Mouse (Mus musculus): ENCODE data around the gene Gm6583. TPM values are rescaled to one million over a fixed set of nuclear protein-coding genes. Genes with fewer than 3 reads are reported as not detected.
"Not testable (repeated sequence)": the region's sequence is repeated elsewhere in the genome, so short reads cannot be mapped to it uniquely, and the experiment has no call there.

Gene Gm6583
- polyA plus RNA-seq, 1 experiment from 2014 or later, result 0.05 TPM

GRCm38 (mm10) chr5:112325546-112326445 lies 30.0 kb downstream of the Gm6583 start, which contains the start of gene Tfip11:
Tfip11 (plus strand) TSS chr5:112326358.
- no peaks in the 10 kb centered on the region for H3K27me3 ChIP-seq
- ATAC-seq (peak; percentile 81), DNase-seq (ENCODE audit: low read depth, low spot score) (peak; percentile 80)
- in situ Hi-C loops (cut with MboI; ENCODE audit: low pct_unique_long_range_greater_than_20kb), result no loop called here
- ChIA-PET CTCF (interaction anchor here (1.6 to 1.8 kb wide), 2 partner anchors 17 to 84 kb away, joined by 4 to 5 read pairs; partner anchors contain the start of genes Hps4 and Srrd), POLR2A (interaction anchor here (1.0 to 1.5 kb wide), 2 partner anchors 50 to 85 kb away, joined by 4 to 7 read pairs; no protein-coding TSS in a partner anchor)
- TF ChIP-seq CTCF (IDR thresholded peaks at IDR 0.05), result no peak

DNA sequence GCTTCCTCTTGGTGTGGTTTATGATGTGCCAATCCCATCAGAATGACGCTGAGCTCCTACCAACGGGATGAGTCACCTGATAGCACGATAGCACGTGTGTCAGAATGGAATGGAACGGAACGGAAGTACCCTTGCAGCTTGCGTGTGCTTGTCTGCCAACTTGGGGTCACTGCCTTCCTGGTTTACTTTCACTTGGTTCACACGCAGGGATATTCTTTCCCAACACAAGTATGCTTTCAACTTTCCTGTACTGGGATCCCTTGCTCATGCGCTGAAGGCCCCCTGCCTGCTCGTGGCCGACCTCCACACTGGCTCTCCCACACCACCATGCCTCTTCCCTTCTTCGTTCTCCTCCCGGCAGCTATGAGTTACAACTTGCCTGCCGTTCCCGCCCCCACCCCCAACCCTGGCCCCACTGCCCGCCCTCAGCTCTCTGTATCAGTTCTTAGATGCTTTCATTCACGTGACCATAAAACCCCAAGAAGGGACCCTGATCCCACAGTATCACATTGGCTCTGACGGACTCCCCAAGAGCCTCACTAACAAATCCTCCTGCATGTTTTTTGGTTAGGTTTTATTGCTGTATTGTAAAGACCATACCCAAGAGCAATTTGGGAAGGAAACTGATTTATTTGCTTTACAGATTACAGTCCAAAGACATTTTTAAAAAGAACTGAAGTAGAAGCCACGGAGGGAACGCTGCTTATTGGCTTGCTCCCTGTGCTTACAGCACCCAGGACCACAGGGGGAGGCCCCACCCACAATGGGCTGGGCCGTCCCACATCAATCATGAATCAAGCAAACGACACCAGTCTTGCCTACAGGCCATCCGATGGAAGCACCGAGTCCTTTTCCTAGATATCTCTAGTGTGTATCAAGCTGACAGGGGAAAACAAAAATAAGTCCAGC lies 30.9 kb downstream of the Gm6583 start:
- DNase-seq (ENCODE audit: low read depth, low spot score) (no peak), ATAC-seq (peak; percentile 74)
- ChIA-PET POLR2A (interaction anchor here (0.7 to 1.5 kb wide), 5 partner anchors 14 to 84 kb away, joined by 3 to 7 read pairs (median 3); no protein-coding TSS in a partner anchor), CTCF (interaction anchor here (1.3 to 1.6 kb wide), 2 partner anchors 45 to 83 kb away, joined by 3 to 4 read pairs; no protein-coding TSS in a partner anchor)
- in situ Hi-C loops (cut with MboI; ENCODE audit: low pct_unique_long_range_greater_than_20kb), result loop anchor here (5.0 to 25.0 kb wide), 2 partner anchors 43 to 1437 kb away; partner anchors contain the start of genes Iscu and Sart3
- H3K27me3 ChIP-seq, result no peaks in the 10 kb centered on the region
- TF ChIP-seq CTCF (IDR thresholded peaks at IDR 0.05), result no peak

DNA sequence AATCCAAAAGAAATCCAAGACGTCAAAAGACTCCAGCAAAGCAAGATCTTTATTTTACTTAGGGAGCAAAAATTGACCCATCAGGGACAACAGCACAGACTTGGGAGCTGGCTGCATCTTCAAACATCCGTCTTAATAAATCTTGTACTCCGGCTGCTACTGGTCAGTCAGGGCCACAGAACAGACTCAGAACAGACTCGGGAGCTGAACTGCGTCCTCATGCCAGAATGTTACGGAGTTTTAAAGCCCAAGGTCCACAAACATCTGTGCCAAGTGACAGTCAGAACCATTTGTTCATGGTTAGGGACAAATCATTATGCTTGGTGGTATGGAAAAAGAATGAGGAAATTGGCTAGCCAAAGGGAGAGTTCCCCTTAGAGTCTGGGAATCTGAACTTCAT lies 32.6 kb downstream of the Gm6583 start:
- no peak for TF ChIP-seq CTCF (IDR thresholded peaks at IDR 0.05)
- ChIA-PET CTCF (interaction anchor here (1.2 kb wide), 1 partner anchor 10 kb away, joined by 3 read pairs; no protein-coding TSS in a partner anchor), POLR2A (no interaction called here)
- DNase-seq (ENCODE audit: low read depth, low spot score) (no peak), ATAC-seq (no peak)
- H3K27me3 ChIP-seq, result no peaks in the 10 kb centered on the region
- in situ Hi-C loops (cut with MboI; ENCODE audit: low pct_unique_long_range_greater_than_20kb), result loop anchor here (5.0 to 25.0 kb wide), 2 partner anchors 41 to 1439 kb away; partner anchors contain the start of genes Iscu and Sart3

DNA sequence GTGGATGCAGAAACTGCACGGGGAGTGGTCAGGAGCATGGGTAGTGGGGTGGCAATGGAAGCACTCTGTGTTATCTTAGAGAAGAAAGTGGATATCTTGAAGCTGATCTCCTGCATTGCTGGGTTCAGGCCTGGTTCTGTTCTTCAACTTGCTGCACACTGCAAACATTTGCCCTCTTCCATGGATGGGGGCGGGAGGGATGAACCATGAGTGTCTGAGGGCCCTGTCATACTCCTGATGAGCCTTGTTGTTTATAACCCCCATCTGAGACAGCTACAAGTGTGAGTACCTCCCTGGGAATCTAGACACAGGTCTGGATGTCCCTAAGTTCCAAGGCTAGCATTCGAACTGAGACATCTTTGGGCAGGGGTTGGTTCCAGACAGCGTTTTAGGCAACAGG lies 34.5 kb downstream of the Gm6583 start:
- POLR2A ChIA-PET, result no interaction called here
- H3K27me3 ChIP-seq, result no peaks in the 10 kb centered on the region

GRCm38 (mm10) chr5:112320936-112321335 lies 34.9 kb downstream of the Gm6583 start:
- no peak for TF ChIP-seq CTCF (IDR thresholded peaks at IDR 0.05)
- in situ Hi-C loops (cut with MboI; ENCODE audit: low pct_unique_long_range_greater_than_20kb), result loop anchor here (5.0 to 25.0 kb wide), 2 partner anchors 39 to 1441 kb away; partner anchors contain the start of genes Iscu and Sart3

More for the DNA sequence above, 34.5 kb downstream of the Gm6583 start:
- CTCF ChIA-PET, result no interaction called here
- no peak for TF ChIP-seq CTCF (IDR thresholded peaks at IDR 0.05)
- DNase-seq (ENCODE audit: low read depth, low spot score), result no peak
- in situ Hi-C loops (cut with MboI; ENCODE audit: low pct_unique_long_range_greater_than_20kb), result loop anchor here (5.0 to 25.0 kb wide), 2 partner anchors 39 to 1441 kb away; partner anchors contain the start of genes Iscu and Sart3
- no peak for ATAC-seq

DNA sequence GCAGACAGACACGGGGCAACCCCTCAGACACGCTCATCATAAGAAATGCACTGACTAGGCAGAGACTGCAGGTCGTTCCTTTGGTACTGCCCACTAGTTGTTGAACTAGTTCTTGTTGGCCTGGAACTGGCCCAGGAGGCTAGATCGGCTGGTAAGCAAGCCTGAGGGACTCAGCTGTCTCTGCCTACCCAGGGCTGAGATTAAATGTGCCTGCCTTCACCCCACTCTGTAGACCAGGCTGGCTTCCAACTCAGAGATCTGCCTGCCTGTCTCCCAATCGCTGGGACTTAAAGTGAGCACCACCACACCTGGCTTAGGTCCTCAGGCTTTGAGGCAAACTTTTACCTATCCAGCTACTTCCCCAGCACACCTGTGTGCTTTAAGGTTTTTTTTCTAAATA lies 35.5 kb downstream of the Gm6583 start:
- no peak for TF ChIP-seq CTCF (IDR thresholded peaks at IDR 0.05)
- in situ Hi-C loops (cut with MboI; ENCODE audit: low pct_unique_long_range_greater_than_20kb), result loop anchor here (5.0 to 25.0 kb wide), 2 partner anchors 38 to 1442 kb away; partner anchors contain the start of genes Iscu and Sart3
- ChIA-PET POLR2A (interaction anchor here (1.1 kb wide), 1 partner anchor 39 kb away, joined by 5 read pairs; no protein-coding TSS in a partner anchor), CTCF (interaction anchor here (1.2 kb wide), 1 partner anchor 30 kb away, joined by 3 read pairs; no protein-coding TSS in a partner anchor)
- no peaks in the 10 kb centered on the region for H3K27me3 ChIP-seq
- ATAC-seq, result no peak
- DNase-seq (ENCODE audit: low read depth, low spot score), result no peak

More at GRCm38 (mm10) chr5:112320936-112321335, 34.9 kb downstream of the Gm6583 start:
- ChIA-PET POLR2A (interaction anchor here (1.1 kb wide), 1 partner anchor 40 kb away, joined by 5 read pairs; no protein-coding TSS in a partner anchor), CTCF (interaction anchor here (1.2 kb wide), 1 partner anchor 31 kb away, joined by 3 read pairs; no protein-coding TSS in a partner anchor)
- ATAC-seq, result no peak
- no peaks in the 10 kb centered on the region for H3K27me3 ChIP-seq
- no peak for DNase-seq (ENCODE audit: low read depth, low spot score)

- in situ Hi-C loops (cut with MboI; ENCODE audit: low pct_unique_long_range_greater_than_20kb), result loop anchor here (25.0 kb wide), 1 partner anchor 1443 kb away; the partner anchor contains the start of genes Iscu and Sart3
- POLR2A ChIA-PET, result not testable (repeated sequence)
Observed at GRCm38 (mm10) chr5:112319343-112319742, 36.5 kb downstream of the Gm6583 start.

DNA sequence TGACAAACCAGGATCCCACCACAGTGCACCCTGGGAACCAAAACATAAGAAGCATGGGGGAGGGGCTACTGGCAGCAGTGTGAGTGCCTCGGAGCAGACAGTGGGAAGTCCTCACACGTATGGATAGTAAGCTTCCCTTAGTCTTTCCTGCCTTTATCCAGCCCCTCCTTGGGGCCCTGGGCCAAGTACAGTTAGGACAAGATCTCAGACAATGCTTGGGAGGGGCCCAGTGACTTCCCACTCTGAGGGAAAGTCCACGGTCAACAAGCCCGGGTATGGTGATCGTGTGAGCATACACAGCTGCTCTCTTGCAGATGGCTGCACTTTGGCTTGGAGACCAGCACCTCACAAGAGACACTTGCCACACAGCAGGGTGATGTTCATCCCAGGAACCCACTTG lies 38.5 kb downstream of the Gm6583 start:
- H3K27me3 ChIP-seq, result no peaks in the 10 kb centered on the region
- TF ChIP-seq CTCF (IDR thresholded peaks at IDR 0.05), result no peak
- POLR2A ChIA-PET, result no interaction called here
- no peak for DNase-seq (ENCODE audit: low read depth, low spot score)
- no peak for ATAC-seq
- in situ Hi-C loops (cut with MboI; ENCODE audit: low pct_unique_long_range_greater_than_20kb), result loop anchor here (25.0 kb wide), 1 partner anchor 1445 kb away; the partner anchor contains the start of genes Iscu and Sart3
- CTCF ChIA-PET, result interaction anchor here (0.8 to 1.5 kb wide), 3 partner anchors 10 to 27 kb away, joined by 3 read pairs; no protein-coding TSS in a partner anchor

More at GRCm38 (mm10) chr5:112319343-112319742, 36.5 kb downstream of the Gm6583 start:
- DNase-seq (ENCODE audit: low read depth, low spot score); CTCF ChIA-PET; H3K27me3 ChIP-seq; ATAC-seq: not testable (repeated sequence)

- peak; percentile 18 for ATAC-seq
- TF ChIP-seq CTCF (IDR thresholded peaks at IDR 0.05), result no peak
- in situ Hi-C loops (cut with MboI; ENCODE audit: low pct_unique_long_range_greater_than_20kb), result loop anchor here (25.0 kb wide), 1 partner anchor 1446 kb away; the partner anchor contains the start of genes Iscu and Sart3
- ChIA-PET POLR2A (no interaction called here), CTCF (interaction anchor here (1.4 kb wide), 1 partner anchor 20 kb away, joined by 3 read pairs; no protein-coding TSS in a partner anchor)
- H3K27me3 ChIP-seq, result no peaks in the 10 kb centered on the region
- no peak for DNase-seq (ENCODE audit: low read depth, low spot score)
Observed at GRCm38 (mm10) chr5:112316468-112316867, 39.4 kb downstream of the Gm6583 start.

Measured in Patski (cell line).